Mouse (Mus musculus) embryonic facial prominence, embryonic 14.5 days (tissue): Measurements from ENCODE around the gene Aldh16a1. TPM values are rescaled to one million over a fixed set of nuclear protein-coding genes. Genes with fewer than 3 reads are reported as not detected.
"Not testable (repeated sequence)": the region's sequence is repeated elsewhere in the genome, so short reads cannot be mapped to it uniquely, and the experiment has no call there.

ENCODE experiments used
- ATAC-seq: fragments of 200-750 bp; cut with Nextera tagmentation; 2 replicates; pipeline ENCODE4 v1.8.0; 2017; ENCODE audit warnings: low read depth, moderate number of reproducible peaks, moderate TSS enrichment
- DNase-seq: peaks from one replicate; pipeline ENCODE4 v3.0.0-alpha.2; 2015; ENCODE audit warnings: low spot score
- H3K27ac ChIP-seq: fragments of 300-500 bp; sonication (generic); replicated peaks from 2 replicates; pipeline ENCODE4 v1.5.1; 2014; ENCODE audit warnings: low read depth, mild to moderate bottlenecking, low read length, moderate library complexity
- H3K27me3 ChIP-seq: fragments of 300-500 bp; sonication (generic); replicated peaks from 2 replicates; pipeline ENCODE4 v1.6.1; 2014; ENCODE audit warnings: low read length; ENCODE audit not compliant: control insufficient read depth, insufficient read depth
- H3K36me3 ChIP-seq: fragments of 300-500 bp; sonication (generic); 2 replicates; pipeline ENCODE4 v1.6.1; 2014; ENCODE audit warnings: low read length, mixed read lengths; ENCODE audit not compliant: control insufficient read depth, insufficient read depth
- H3K4me1 ChIP-seq: fragments of 300-500 bp; sonication (generic); 2 replicates; pipeline ENCODE4 v1.6.1; 2014; ENCODE audit warnings: antibody characterized with exemption, low read length; ENCODE audit not compliant: control insufficient read depth, insufficient read depth
- H3K4me2 ChIP-seq: fragments of 300-500 bp; sonication (generic); 2 replicates; pipeline ENCODE4 v1.6.1; 2014; ENCODE audit warnings: low read depth, mild to moderate bottlenecking, low read length, moderate library complexity, mixed read lengths
- H3K4me3 ChIP-seq: fragments of 300-500 bp; sonication (generic); 2 replicates; pipeline ENCODE4 v1.5.1; 2014; ENCODE audit warnings: low read depth, mild to moderate bottlenecking, low read length
- H3K9ac ChIP-seq: fragments of 300-500 bp; sonication (generic); 2 replicates; pipeline ENCODE4 v1.6.1; 2014; ENCODE audit warnings: low read depth, mild to moderate bottlenecking, low read length, moderate library complexity, mixed read lengths
- H3K9me3 ChIP-seq: fragments of 300-500 bp; sonication (generic); 2 replicates; pipeline ENCODE4 v1.6.1; 2016; ENCODE audit warnings: low read length; ENCODE audit not compliant: control insufficient read depth
- whole genome bisulfite sequencing: fragments of 180-500 bp; shearing (Covaris S2); extraction: QIAGEN DNeasy Blood & Tissue Kit; methylation state at CpG from one replicate; pipeline ENCODE4 v1.1.7; 2014; 5-methylcytosine and 5-hydroxymethylcytosine counted together
- polyA plus RNA-seq: library from polyadenylated mRNA; unstranded; fragments of >200 nt; fragmentation: Nextera tagmentation; extraction: Ambion mirVana; gene quantifications from 2 replicates; pipeline ENCODE4 v1.2.1, GENCODE M21; 2014

Gene Aldh16a1
- polyA plus RNA-seq, 1 experiment from 2014 or later: 39.4 TPM

- Histone ChIP-seq H3K9ac (no peak overlapping the region), H3K4me3 (no peak overlapping the region), H3K4me2 (no peak overlapping the region), H3K4me1 (peaks cover 11% of the 10 kb centered on the region), H3K36me3 (peaks cover 51% of the 10 kb centered on the region), H3K9me3 (no peaks in the 10 kb centered on the region), H3K27me3 (no peaks in the 10 kb centered on the region), H3K27ac (no peak overlapping the region)
- DNase-seq: no peak
- 79% methylated on average over 5 of the region's 5 CpGs for WGBS
- no peak for ATAC-seq
These were observed 34.3 kb downstream of the Aldh16a1 start for GRCm38 (mm10) chr7:45119780-45120709.

- DNase-seq (no peak), ATAC-seq (no peak)
- peaks cover 8% of the 10 kb centered on the region for H3K4me1 ChIP-seq
- H3K9me3 ChIP-seq: no peaks in the 10 kb centered on the region
- 88% methylated on average over 6 of the region's 6 CpGs for WGBS
- no peak overlapping the region for H3K27ac ChIP-seq
- H3K36me3 ChIP-seq: peaks cover 47% of the 10 kb centered on the region
- H3K4me2 ChIP-seq: no peak overlapping the region
- H3K27me3 ChIP-seq: no peaks in the 10 kb centered on the region
- no peak overlapping the region for H3K9ac ChIP-seq
- H3K4me3 ChIP-seq: no peak overlapping the region
These were observed 36.0 kb downstream of the Aldh16a1 start for GRCm38 (mm10) chr7:45118336-45118735.

- Histone ChIP-seq H3K27me3 (no peaks in the 10 kb centered on the region), H3K27ac (no peak overlapping the region), H3K36me3 (peaks cover 40% of the 10 kb centered on the region), H3K9ac (no peak overlapping the region), H3K4me1 (peaks cover under 1% of the 10 kb centered on the region; the same call in 1 of the 2 replicates), H3K4me2 (no peak overlapping the region), H3K9me3 (no peaks in the 10 kb centered on the region), H3K4me3 (no peak overlapping the region)
- 80% methylated on average over 8 of the region's 8 CpGs for WGBS
- DNase-seq (no peak), ATAC-seq (no peak)
These were observed 36.8 kb downstream of the Aldh16a1 start for GRCm38 (mm10) chr7:45117566-45117965.

GRCm38 (mm10) chr7:45113476-45113875 lies 40.9 kb downstream of the Aldh16a1 start:
- H3K27me3 ChIP-seq: no peaks in the 10 kb centered on the region
- 84% methylated on average over 2 of the region's 2 CpGs for WGBS
- H3K4me3 ChIP-seq: no peak overlapping the region
- no peak for DNase-seq
- H3K9ac ChIP-seq: no peak overlapping the region
- H3K4me1 ChIP-seq: no peaks in the 10 kb centered on the region
- ATAC-seq: no peak
- no peaks in the 10 kb centered on the region for H3K9me3 ChIP-seq
- H3K4me2 ChIP-seq: no peak overlapping the region
- H3K36me3 ChIP-seq: 0 out of 2 replicates have a peak, but pooled peaks cover 3% of the 10 kb centered on the region
- H3K27ac ChIP-seq: no peak overlapping the region

GRCm38 (mm10) chr7:45112529-45112928 lies 41.9 kb downstream of the Aldh16a1 start:
- 51% methylated on average over 3 of the region's 3 CpGs for WGBS
- no peaks in the 10 kb centered on the region for H3K27me3 ChIP-seq
- H3K4me2 ChIP-seq: no peak overlapping the region
- no peaks in the 10 kb centered on the region for H3K4me1 ChIP-seq
- no peaks in the 10 kb centered on the region for H3K9me3 ChIP-seq
- no peak overlapping the region for H3K9ac ChIP-seq
- no peak overlapping the region for H3K4me3 ChIP-seq
- DNase-seq (no peak), ATAC-seq (no peak)
- H3K27ac ChIP-seq: no peak overlapping the region
- H3K36me3 ChIP-seq: no peaks in the 10 kb centered on the region

- DNase-seq (no peak), ATAC-seq (no peak)
- Histone ChIP-seq H3K4me2 (no peak overlapping the region), H3K27ac (no peak overlapping the region), H3K4me3 (no peak overlapping the region), H3K9me3 (no peaks in the 10 kb centered on the region), H3K9ac (no peak overlapping the region), H3K4me1 (no peaks in the 10 kb centered on the region), H3K36me3 (no peaks in the 10 kb centered on the region), H3K27me3 (no peaks in the 10 kb centered on the region)
- 55% methylated on average over 2 of the region's 2 CpGs for WGBS
These were observed 42.4 kb downstream of the Aldh16a1 start for GRCm38 (mm10) chr7:45111940-45112339.

GRCm38 (mm10) chr7:45110089-45110488 lies 44.3 kb downstream of the Aldh16a1 start:
- not testable (repeated sequence) for H3K4me1 ChIP-seq, DNase-seq, H3K27me3 ChIP-seq, H3K9ac ChIP-seq, H3K9me3 ChIP-seq, H3K4me3 ChIP-seq, H3K27ac ChIP-seq, ATAC-seq, H3K36me3 ChIP-seq, H3K4me2 ChIP-seq
- WGBS: 88% methylated on average over 4 of the region's 4 CpGs

- WGBS: 53% methylated on average over 5 of the region's 5 CpGs
- H3K9ac ChIP-seq: no peak overlapping the region
These were observed 47.2 kb downstream of the Aldh16a1 start for GRCm38 (mm10) chr7:45107052-45107645.

More at GRCm38 (mm10) chr7:45107052-45107645, 47.2 kb downstream of the Aldh16a1 start:
- H3K9me3 ChIP-seq: no peaks in the 10 kb centered on the region
- no peak overlapping the region for H3K4me2 ChIP-seq
- H3K36me3 ChIP-seq: no peaks in the 10 kb centered on the region
- no peak overlapping the region for H3K4me3 ChIP-seq
- ATAC-seq (no peak), DNase-seq (no peak)
- H3K27ac ChIP-seq: no peak overlapping the region
- H3K27me3 ChIP-seq: no peaks in the 10 kb centered on the region
- peaks cover 10% of the 10 kb centered on the region for H3K4me1 ChIP-seq
